Mouse (Mus musculus) liver, adult 2 months (tissue): ENCODE data around the gene Creb5. TPM values are rescaled to one million over a fixed set of nuclear protein-coding genes. Genes with fewer than 3 reads are reported as not detected.

Source experiments
- DNase-seq: peaks from one replicate; pipeline ENCODE4 v3.0.0-alpha.2; 2011; ENCODE audit warnings: low read depth, low spot score; ENCODE audit errors: extremely low read depth
- H3K27ac ChIP-seq: fragments of 200-500 bp; replicated peaks from 2 replicates; pipeline ENCODE4 v1.5.1; 2012; ENCODE audit warnings: low read depth, mild to moderate bottlenecking, control low read depth, inconsistent platforms, low read length; ENCODE audit not compliant: insufficient read depth
- H3K27me3 ChIP-seq: fragments of 200-500 bp; 2 replicates; pipeline ENCODE4 v1.6.1; 2012; ENCODE audit warnings: mild to moderate bottlenecking, moderate library complexity, low read length, inconsistent platforms; ENCODE audit not compliant: control insufficient read depth, insufficient read depth
- H3K36me3 ChIP-seq: fragments of 200-500 bp; 2 replicates; pipeline ENCODE4 v1.6.1; 2012; ENCODE audit warnings: low read length, inconsistent platforms; ENCODE audit not compliant: control insufficient read depth, insufficient read depth
- H3K4me1 ChIP-seq: fragments of 200-500 bp; 2 replicates; pipeline ENCODE4 v1.6.1; 2011; ENCODE audit warnings: low read length; ENCODE audit not compliant: control insufficient read depth, insufficient read depth
- H3K4me3 ChIP-seq: fragments of 200-500 bp; 2 replicates; pipeline ENCODE4 v1.5.1; 2011; ENCODE audit warnings: low read depth, mild to moderate bottlenecking, control low read depth, low read length, moderate library complexity; ENCODE audit not compliant: insufficient read depth
- H3K79me2 ChIP-seq: fragments of 200-500 bp; 2 replicates; pipeline ENCODE4 v1.6.1; 2012; ENCODE audit warnings: inconsistent platforms, mild to moderate bottlenecking, low read length, moderate library complexity; ENCODE audit not compliant: control insufficient read depth, insufficient read depth
- H3K9ac ChIP-seq: fragments of 200-500 bp; 2 replicates; pipeline ENCODE4 v1.6.1; 2012; ENCODE audit warnings: low read depth, mild to moderate bottlenecking, control low read depth, inconsistent platforms, low read length
- CTCF ChIP-seq: fragments of 200-500 bp; IDR thresholded peaks from 2 replicates; pipeline ENCODE4 v1.5.1; 2011; ENCODE audit warnings: low read depth, low read length, control low read depth
- POLR2A ChIP-seq: fragments of 200-500 bp; IDR thresholded peaks from 2 replicates; pipeline ENCODE4 v1.6.1; 2011; ENCODE audit warnings: low read length, control low read depth; ENCODE audit not compliant: insufficient read depth; ENCODE audit errors: extremely low read depth
- WGBS: fragments of 180-500 bp; shearing (Covaris S2); methylation state at CpG from one replicate; pipeline ENCODE4 v1.1.7; 2018; 5-methylcytosine and 5-hydroxymethylcytosine counted together
- polyA plus RNA-seq: library from polyadenylated mRNA; depleted of rRNA; stranded (reverse); fragments of >200 nt; gene quantifications from 2 replicates; pipeline ENCODE4 v1.2.3, GENCODE M21; 2012
- total RNA-seq: library from RNA; depleted of rRNA; stranded (reverse); fragments of >200 nt; gene quantifications from 2 replicates; pipeline ENCODE4 v1.2.3, GENCODE M21; 2014

The Creb5 gene
- total and polyA plus RNA-seq, 2 experiments = 0.02 to 0.18 TPM

GRCm38 (mm10) chr6:53537530-53537929, 250.5 kb downstream of the Creb5 start:
- WGBS = 89% methylated on average over 4 of the region's 4 CpGs
- H3K4me3 ChIP-seq = no peak overlapping the region
- H3K9ac ChIP-seq = no peak overlapping the region
- H3K27ac ChIP-seq = no peak overlapping the region
- H3K79me2 ChIP-seq = no peaks in the 10 kb centered on the region
- peaks cover 9% of the 10 kb centered on the region; the same call in 1 of the 2 replicates for H3K27me3 ChIP-seq
- no peaks in the 10 kb centered on the region for H3K4me1 ChIP-seq
- H3K36me3 ChIP-seq = no peaks in the 10 kb centered on the region
- DNase-seq = no peak
- no peak for TF ChIP-seq POLR2A
- TF ChIP-seq CTCF = no peak

- no peak for DNase-seq
- Histone ChIP-seq H3K79me2 (no peaks in the 10 kb centered on the region), H3K36me3 (no peaks in the 10 kb centered on the region), H3K27me3 (peaks cover 24% of the 10 kb centered on the region; the same call in 1 of the 2 replicates), H3K4me1 (no peaks in the 10 kb centered on the region), H3K4me3 (no peak overlapping the region), H3K27ac (no peak overlapping the region), H3K9ac (no peak overlapping the region)
- no peak for TF ChIP-seq CTCF
- WGBS = 86% methylated on average over 5 of the region's 5 CpGs
Measured at GRCm38 (mm10) chr6:53541798-53542197, 254.7 kb downstream of the Creb5 start.

GRCm38 (mm10) chr6:53545483-53545900, 258.4 kb downstream of the Creb5 start:
- no peaks in the 10 kb centered on the region for H3K36me3 ChIP-seq
- no peak for TF ChIP-seq CTCF
- no peak for TF ChIP-seq POLR2A
- no peak overlapping the region for H3K27ac ChIP-seq
- H3K27me3 ChIP-seq = peaks cover 21% of the 10 kb centered on the region; the same call in 1 of the 2 replicates
- H3K79me2 ChIP-seq = no peaks in the 10 kb centered on the region
- 54% methylated on average over 2 of the region's 2 CpGs for WGBS
- H3K4me1 ChIP-seq = no peaks in the 10 kb centered on the region
- H3K9ac ChIP-seq = no peak overlapping the region
- no peak for DNase-seq
- H3K4me3 ChIP-seq = no peak overlapping the region

- Histone ChIP-seq H3K27ac (no peak overlapping the region), H3K79me2 (no peaks in the 10 kb centered on the region), H3K4me3 (no peak overlapping the region), H3K36me3 (no peaks in the 10 kb centered on the region), H3K9ac (no peak overlapping the region), H3K27me3 (peaks cover 21% of the 10 kb centered on the region; the same call in 1 of the 2 replicates), H3K4me1 (no peaks in the 10 kb centered on the region)
- DNase-seq = no peak
- 64% methylated on average over 5 of the region's 5 CpGs for WGBS
- TF ChIP-seq POLR2A (no peak), CTCF (no peak)
Measured at GRCm38 (mm10) chr6:53545989-53546388, 258.9 kb downstream of the Creb5 start.

GRCm38 (mm10) chr6:53548236-53548635, 261.2 kb downstream of the Creb5 start:
- H3K4me1 ChIP-seq = no peaks in the 10 kb centered on the region
- no peak overlapping the region for H3K27ac ChIP-seq
- peaks cover 20% of the 10 kb centered on the region; the same call in 1 of the 2 replicates for H3K27me3 ChIP-seq
- H3K36me3 ChIP-seq = no peaks in the 10 kb centered on the region
- TF ChIP-seq CTCF = no peak
- no peak for TF ChIP-seq POLR2A
- no peaks in the 10 kb centered on the region for H3K79me2 ChIP-seq
- H3K9ac ChIP-seq = no peak overlapping the region
- WGBS = 73% methylated on average over 6 of the region's 6 CpGs
- no peak overlapping the region for H3K4me3 ChIP-seq
- DNase-seq = no peak

GRCm38 (mm10) chr6:53549409-53549808, 262.3 kb downstream of the Creb5 start:
- H3K4me1 ChIP-seq = no peaks in the 10 kb centered on the region
- no peak overlapping the region for H3K4me3 ChIP-seq
- WGBS = 71% methylated on average over 6 of the region's 6 CpGs
- TF ChIP-seq CTCF = no peak
- TF ChIP-seq POLR2A = no peak
- no peak overlapping the region for H3K9ac ChIP-seq
- H3K27me3 ChIP-seq = peaks cover 16% of the 10 kb centered on the region; the same call in 1 of the 2 replicates
- no peaks in the 10 kb centered on the region for H3K36me3 ChIP-seq
- no peak for DNase-seq
- H3K79me2 ChIP-seq = no peaks in the 10 kb centered on the region
- no peak overlapping the region for H3K27ac ChIP-seq
